Mouse (Mus musculus) urinary bladder, postnatal 10 days (tissue): Measurements from ENCODE around the gene 1700016C15Rik.

Experiments used
- DNase-seq: peaks from one replicate; pipeline ENCODE4 v3.0.0; 2022; ENCODE audit warnings: low spot score

Gene 1700016C15Rik

GRCm38 (mm10) chr1:177729043-177730024 is at the start of gene 1700016C15Rik:
Gene 1700016C15Rik, plus strand, starts transcription at chr1:177729814.
- no peak for DNase-seq

GRCm38 (mm10) chr1:177681239-177681638 is 48.4 kb upstream of the 1700016C15Rik start:
- DNase-seq, result no peak

- DNase-seq, result no peak
These were observed 45.4 kb upstream of the 1700016C15Rik start for GRCm38 (mm10) chr1:177683931-177684836.

GRCm38 (mm10) chr1:177684901-177685300 is 44.7 kb upstream of the 1700016C15Rik start:
- DNase-seq, result no peak

GRCm38 (mm10) chr1:177686137-177686536 is 43.5 kb upstream of the 1700016C15Rik start:
- DNase-seq, result no peak

- DNase-seq, result no peak
These were observed 42.6 kb upstream of the 1700016C15Rik start for GRCm38 (mm10) chr1:177686982-177687381.

- DNase-seq, result no peak
These were observed 37.1 kb upstream of the 1700016C15Rik start for GRCm38 (mm10) chr1:177692491-177692890.

- DNase-seq, result no peak
These were observed 35.9 kb upstream of the 1700016C15Rik start for GRCm38 (mm10) chr1:177693486-177694252.

- DNase-seq, result no peak
These were observed 29.1 kb upstream of the 1700016C15Rik start for GRCm38 (mm10) chr1:177700560-177700959.

- no peak for DNase-seq
These were observed 27.0 kb upstream of the 1700016C15Rik start for GRCm38 (mm10) chr1:177702481-177703146.

- no peak for DNase-seq
These were observed 26.3 kb upstream of the 1700016C15Rik start for GRCm38 (mm10) chr1:177703147-177703807.

GRCm38 (mm10) chr1:177705204-177705603 is 24.4 kb upstream of the 1700016C15Rik start:
- no peak for DNase-seq

- no peak for DNase-seq
These were observed 22.0 kb upstream of the 1700016C15Rik start for GRCm38 (mm10) chr1:177707571-177707970.

- DNase-seq, result no peak
These were observed 21.0 kb upstream of the 1700016C15Rik start for GRCm38 (mm10) chr1:177708583-177709055.

GRCm38 (mm10) chr1:177711000-177711399 is 18.6 kb upstream of the 1700016C15Rik start:
- no peak for DNase-seq

- DNase-seq, result no peak
These were observed 18.2 kb upstream of the 1700016C15Rik start for GRCm38 (mm10) chr1:177711418-177711817.

GRCm38 (mm10) chr1:177713635-177714396 is 15.8 kb upstream of the 1700016C15Rik start:
- no peak for DNase-seq

GRCm38 (mm10) chr1:177714397-177715012 is 15.1 kb upstream of the 1700016C15Rik start:
- no peak for DNase-seq

- no peak for DNase-seq
These were observed 13.2 kb upstream of the 1700016C15Rik start for GRCm38 (mm10) chr1:177716448-177716847.
